Mouse (Mus musculus) thymus, adult 2 months (tissue): ENCODE measurements around the gene Rars. TPM values are rescaled to one million over a fixed set of nuclear protein-coding genes. Genes with fewer than 3 reads are reported as not detected.

Experiments
- DNase-seq: peaks from one replicate; pipeline ENCODE4 v3.0.0; 2021
- H3K27ac ChIP-seq: fragments of 200-500 bp; 2 replicates; pipeline ENCODE4 v1.5.1; 2012; ENCODE audit warnings: low read length, control low read depth; ENCODE audit not compliant: control insufficient read depth, insufficient read depth
- H3K27me3 ChIP-seq: fragments of 200-500 bp; 2 replicates; pipeline ENCODE4 v1.6.1; 2012; ENCODE audit warnings: mild to moderate bottlenecking, low read length, moderate library complexity, mixed read lengths; ENCODE audit not compliant: control insufficient read depth, insufficient read depth
- H3K36me3 ChIP-seq: fragments of 200-500 bp; 2 replicates; pipeline ENCODE4 v1.6.1; 2012; ENCODE audit warnings: mild to moderate bottlenecking, low read length, moderate library complexity; ENCODE audit not compliant: control insufficient read depth, insufficient read depth
- H3K4me1 ChIP-seq: fragments of 200-500 bp; replicated peaks from 2 replicates; pipeline ENCODE4 v1.6.1; 2012; ENCODE audit warnings: low read length; ENCODE audit not compliant: control insufficient read depth, insufficient read depth
- H3K4me3 ChIP-seq: fragments of 200-500 bp; 2 replicates; pipeline ENCODE4 v1.5.1; 2012; ENCODE audit warnings: mild to moderate bottlenecking, low read length, control low read depth, moderate library complexity; ENCODE audit not compliant: control insufficient read depth, insufficient read depth
- CTCF ChIP-seq: fragments of 200-500 bp; IDR thresholded peaks from 2 replicates; pipeline ENCODE4 v1.5.1; 2012; ENCODE audit warnings: mild to moderate bottlenecking, control low read depth, low read length, moderate library complexity, borderline replicate concordance; ENCODE audit not compliant: control insufficient read depth, poor library complexity, insufficient read depth; ENCODE audit errors: extremely low read depth
- POLR2A ChIP-seq: fragments of 200-500 bp; IDR thresholded peaks from 2 replicates; pipeline ENCODE4 v1.6.1; 2012; ENCODE audit warnings: mild to moderate bottlenecking, low read length, control low read depth, moderate library complexity; ENCODE audit not compliant: control insufficient read depth, poor library complexity, insufficient read depth; ENCODE audit errors: extremely low read depth
- WGBS: fragments of 180-500 bp; shearing (Covaris S2); methylation state at CpG from one replicate; pipeline ENCODE4 v1.1.7; 2018; 5-methylcytosine and 5-hydroxymethylcytosine counted together
- polyA plus RNA-seq: library from polyadenylated mRNA; depleted of rRNA; stranded (reverse); fragments of >200 nt; gene quantifications from 2 replicates; pipeline ENCODE4 v1.2.3, GENCODE M21; 2012; rRNA removed

The Rars gene
- 15.8 and 16.2 TPM in 2 replicates for polyA plus RNA-seq

GRCm38 (mm10) chr11:35834022-35834760, at the start of gene Rars:
Rars (minus strand) TSS chr11:35834506.
- WGBS: 1% methylated on average over 46 of the region's 46 CpGs
- H3K27ac ChIP-seq: no peak within 1 kb of the TSS
- H3K4me1 ChIP-seq: peaks cover 10% of the 10 kb centered on the region
- peak within 1 kb of the TSS; percentile 92 for H3K4me3 ChIP-seq
- TF ChIP-seq POLR2A (peak; percentile 66; the same call in 1 of the 2 replicates), CTCF (peak; percentile 93)
- peaks cover 3% of the 10 kb centered on the region for H3K36me3 ChIP-seq
- H3K27me3 ChIP-seq: no peaks in the 10 kb centered on the region
- DNase-seq: peak; percentile 94

GRCm38 (mm10) chr11:35882777-35883176, 48.5 kb upstream of the Rars start:
- Histone ChIP-seq H3K4me3 (no peak overlapping the region), H3K4me1 (no peaks in the 10 kb centered on the region), H3K36me3 (no peaks in the 10 kb centered on the region), H3K27me3 (no peaks in the 10 kb centered on the region), H3K27ac (no peak overlapping the region)
- no peak for DNase-seq
- WGBS: 94% methylated on average over 6 of the region's 6 CpGs
- TF ChIP-seq CTCF (no peak), POLR2A (no peak)

- WGBS: 81% methylated on average over 4 of the region's 4 CpGs
- no peak for DNase-seq
- no peak for TF ChIP-seq POLR2A
- TF ChIP-seq CTCF: no peak
- Histone ChIP-seq H3K4me3 (no peak overlapping the region), H3K4me1 (no peaks in the 10 kb centered on the region), H3K36me3 (no peaks in the 10 kb centered on the region), H3K27me3 (no peaks in the 10 kb centered on the region), H3K27ac (no peak overlapping the region)
Observed at GRCm38 (mm10) chr11:35878559-35878897, 44.2 kb upstream of the Rars start.

- Histone ChIP-seq H3K4me3 (no peak overlapping the region), H3K27ac (no peak overlapping the region), H3K4me1 (no peaks in the 10 kb centered on the region), H3K27me3 (no peaks in the 10 kb centered on the region), H3K36me3 (no peaks in the 10 kb centered on the region)
- DNase-seq: no peak
- TF ChIP-seq POLR2A (no peak), CTCF (no peak)
- 68% methylated on average over 14 of the region's 14 CpGs for whole genome bisulfite sequencing
Observed at GRCm38 (mm10) chr11:35877651-35878558, 43.6 kb upstream of the Rars start.

GRCm38 (mm10) chr11:35873624-35874244, 39.4 kb upstream of the Rars start:
- Histone ChIP-seq H3K36me3 (no peaks in the 10 kb centered on the region), H3K4me1 (no peaks in the 10 kb centered on the region), H3K4me3 (no peak overlapping the region), H3K27ac (no peak overlapping the region), H3K27me3 (no peaks in the 10 kb centered on the region)
- 68% methylated on average over 21 of the region's 21 CpGs for WGBS
- DNase-seq: no peak
- TF ChIP-seq CTCF: no peak
- TF ChIP-seq POLR2A: no peak

- H3K27me3 ChIP-seq: no peaks in the 10 kb centered on the region
Observed at GRCm38 (mm10) chr11:35870961-35871360, 36.7 kb upstream of the Rars start.

More at GRCm38 (mm10) chr11:35870961-35871360, 36.7 kb upstream of the Rars start:
- DNase-seq: no peak
- Histone ChIP-seq H3K4me3 (no peak overlapping the region), H3K4me1 (no peaks in the 10 kb centered on the region), H3K27ac (no peak overlapping the region), H3K36me3 (no peaks in the 10 kb centered on the region)
- TF ChIP-seq POLR2A: no peak
- no peak for TF ChIP-seq CTCF
- 42% methylated on average over 9 of the region's 9 CpGs for WGBS
